Mouse (Mus musculus): ENCODE data around the gene Thop1. TPM values are rescaled to one million over a fixed set of nuclear protein-coding genes. Genes with fewer than 3 reads are reported as not detected.
"Not testable (repeated sequence)": the region's sequence is repeated elsewhere in the genome, so short reads cannot be mapped to it uniquely, and the experiment has no call there.

Thop1 gene
- polyA plus RNA-seq, 1 experiment from 2014 or later = 80.3 TPM

- Histone ChIP-seq H3K27me3 (replicated peaks; ENCODE audit: control insufficient read depth, insufficient read depth, low read length) (peaks cover 36% of the 10 kb centered on the region), H3K27ac (ENCODE audit: low read depth, low read length) (no peak overlapping the region), H3K36me3 (ENCODE audit: control insufficient read depth, insufficient read depth, low read length) (peaks cover 4% of the 10 kb centered on the region), H3K4me1 (replicated peaks; ENCODE audit: control insufficient read depth, insufficient read depth, low read length) (peaks cover 8% of the 10 kb centered on the region), H3K9ac (ENCODE audit: low read depth, low read length) (no peak overlapping the region), H3K9me3 (ENCODE audit: control insufficient read depth, low read length) (no peaks in the 10 kb centered on the region), H3K4me2 (no peak overlapping the region), H3K4me3 (ENCODE audit: low read depth, low read length) (no peak overlapping the region)
- no peak for ATAC-seq (replicated peaks; ENCODE audit: low FRiP score)
- no peak for DNase-seq (ENCODE audit: low spot score)
- WGBS = 64% methylated on average over 4 of the region's 4 CpGs
Observed at GRCm38 (mm10) chr10:81027331-81027730, 42.5 kb upstream of the Thop1 start.

GRCm38 (mm10) chr10:81028219-81028618 is 41.6 kb upstream of the Thop1 start:
- no peak overlapping the region for H3K9ac ChIP-seq (ENCODE audit: low read depth, low read length)
- 0 out of 2 replicates have a peak, but pooled peaks have one; percentile 50 for ATAC-seq (replicated peaks; ENCODE audit: low FRiP score)
- peaks cover 27% of the 10 kb centered on the region for H3K27me3 ChIP-seq (replicated peaks; ENCODE audit: control insufficient read depth, insufficient read depth, low read length)
- peaks cover 8% of the 10 kb centered on the region for H3K4me1 ChIP-seq (replicated peaks; ENCODE audit: control insufficient read depth, insufficient read depth, low read length)
- DNase-seq (ENCODE audit: low spot score) = no peak
- no peaks in the 10 kb centered on the region for H3K9me3 ChIP-seq (ENCODE audit: control insufficient read depth, low read length)
- H3K4me2 ChIP-seq = no peak overlapping the region
- peaks cover 4% of the 10 kb centered on the region for H3K36me3 ChIP-seq (ENCODE audit: control insufficient read depth, insufficient read depth, low read length)
- no peak overlapping the region for H3K4me3 ChIP-seq (ENCODE audit: low read depth, low read length)
- H3K27ac ChIP-seq (ENCODE audit: low read depth, low read length) = no peak overlapping the region

- Histone ChIP-seq H3K4me1 (replicated peaks; ENCODE audit: control insufficient read depth, insufficient read depth, low read length) (peaks cover 8% of the 10 kb centered on the region), H3K4me2 (no peak overlapping the region), H3K9me3 (ENCODE audit: control insufficient read depth, low read length) (no peaks in the 10 kb centered on the region), H3K27ac (ENCODE audit: low read depth, low read length) (no peak overlapping the region), H3K36me3 (ENCODE audit: control insufficient read depth, insufficient read depth, low read length) (peaks cover 4% of the 10 kb centered on the region), H3K4me3 (ENCODE audit: low read depth, low read length) (no peak overlapping the region), H3K9ac (ENCODE audit: low read depth, low read length) (no peak overlapping the region; the same call in 1 of the 2 replicates), H3K27me3 (replicated peaks; ENCODE audit: control insufficient read depth, insufficient read depth, low read length) (peaks cover 19% of the 10 kb centered on the region)
- DNase-seq (ENCODE audit: low spot score) = no peak
- WGBS = 71% methylated on average over 10 of the region's 10 CpGs
- ATAC-seq (replicated peaks; ENCODE audit: low FRiP score) = no peak
Observed at GRCm38 (mm10) chr10:81029031-81029430, 40.8 kb upstream of the Thop1 start.

- DNase-seq (ENCODE audit: low spot score) = no peak
- Histone ChIP-seq H3K4me2 (no peak overlapping the region), H3K27me3 (replicated peaks; ENCODE audit: control insufficient read depth, insufficient read depth, low read length) (no peaks in the 10 kb centered on the region), H3K27ac (ENCODE audit: low read depth, low read length) (no peak overlapping the region), H3K4me3 (ENCODE audit: low read depth, low read length) (no peak overlapping the region), H3K36me3 (ENCODE audit: control insufficient read depth, insufficient read depth, low read length) (peaks cover 4% of the 10 kb centered on the region), H3K9ac (ENCODE audit: low read depth, low read length) (no peak overlapping the region), H3K9me3 (ENCODE audit: control insufficient read depth, low read length) (no peaks in the 10 kb centered on the region), H3K4me1 (replicated peaks; ENCODE audit: control insufficient read depth, insufficient read depth, low read length) (no peaks in the 10 kb centered on the region)
- 77% methylated on average over 10 of the region's 10 CpGs for WGBS
- ATAC-seq (replicated peaks; ENCODE audit: low FRiP score) = no peak
Observed at GRCm38 (mm10) chr10:81033586-81033985, 36.2 kb upstream of the Thop1 start.

- H3K36me3 ChIP-seq (ENCODE audit: control insufficient read depth, insufficient read depth, low read length) = no peaks in the 10 kb centered on the region; the same call in 1 of the 2 replicates
- WGBS = 69% methylated on average over 7 of the region's 7 CpGs
- no peaks in the 10 kb centered on the region for H3K27me3 ChIP-seq (replicated peaks; ENCODE audit: control insufficient read depth, insufficient read depth, low read length)
- H3K4me2 ChIP-seq = no peak overlapping the region
- H3K4me3 ChIP-seq (ENCODE audit: low read depth, low read length) = no peak overlapping the region
- DNase-seq (ENCODE audit: low spot score) (no peak), ATAC-seq (replicated peaks; ENCODE audit: low FRiP score) (no peak)
- H3K9me3 ChIP-seq (ENCODE audit: control insufficient read depth, low read length) = no peaks in the 10 kb centered on the region
- H3K9ac ChIP-seq (ENCODE audit: low read depth, low read length) = no peak overlapping the region
- H3K27ac ChIP-seq (ENCODE audit: low read depth, low read length) = no peak overlapping the region
- no peaks in the 10 kb centered on the region for H3K4me1 ChIP-seq (replicated peaks; ENCODE audit: control insufficient read depth, insufficient read depth, low read length)
Observed at GRCm38 (mm10) chr10:81036251-81036650, 33.6 kb upstream of the Thop1 start.

- H3K4me1 ChIP-seq (replicated peaks; ENCODE audit: control insufficient read depth, insufficient read depth, low read length) = no peaks in the 10 kb centered on the region
- no peaks in the 10 kb centered on the region for H3K9me3 ChIP-seq (ENCODE audit: control insufficient read depth, low read length)
- H3K9ac ChIP-seq (ENCODE audit: low read depth, low read length) = peak within 1 kb of the TSS; percentile 76
- ATAC-seq (replicated peaks; ENCODE audit: low FRiP score) (peak; percentile 98), DNase-seq (ENCODE audit: low spot score) (peak; percentile 97)
- under 1% methylated on average over 35 of the region's 35 CpGs for WGBS
- H3K27ac ChIP-seq (ENCODE audit: low read depth, low read length) = peak within 1 kb of the TSS; percentile 55
- H3K27me3 ChIP-seq (replicated peaks; ENCODE audit: control insufficient read depth, insufficient read depth, low read length) = no peaks in the 10 kb centered on the region
- H3K4me2 ChIP-seq = peak within 1 kb of the TSS; percentile 73
- no peaks in the 10 kb centered on the region for H3K36me3 ChIP-seq (ENCODE audit: control insufficient read depth, insufficient read depth, low read length)
- peak within 1 kb of the TSS; percentile 79 for H3K4me3 ChIP-seq (ENCODE audit: low read depth, low read length)
Observed at GRCm38 (mm10) chr10:81036988-81037580, 32.8 kb upstream of the Thop1 start, which contains the start of gene Slc39a3. Slc39a3 (minus strand) TSS chr10:81037426.

GRCm38 (mm10) chr10:81041458-81042175 is 28.2 kb upstream of the Thop1 start:
- Histone ChIP-seq H3K4me2 (no peak overlapping the region; the same call in 1 of the 2 replicates), H3K4me1 (replicated peaks; ENCODE audit: control insufficient read depth, insufficient read depth, low read length) (no peaks in the 10 kb centered on the region), H3K9me3 (ENCODE audit: control insufficient read depth, low read length) (no peaks in the 10 kb centered on the region), H3K27me3 (replicated peaks; ENCODE audit: control insufficient read depth, insufficient read depth, low read length) (no peaks in the 10 kb centered on the region), H3K27ac (ENCODE audit: low read depth, low read length) (no peak overlapping the region), H3K4me3 (ENCODE audit: low read depth, low read length) (no peak overlapping the region), H3K36me3 (ENCODE audit: control insufficient read depth, insufficient read depth, low read length) (peaks cover 18% of the 10 kb centered on the region), H3K9ac (ENCODE audit: low read depth, low read length) (no peak overlapping the region)
- no peak for ATAC-seq (replicated peaks; ENCODE audit: low FRiP score)
- WGBS = 33% methylated on average over 13 of the region's 13 CpGs
- DNase-seq (ENCODE audit: low spot score) = peak; percentile 63

- 88% methylated on average over 13 of the region's 14 CpGs for WGBS
Observed at GRCm38 (mm10) chr10:81045246-81045645, 24.6 kb upstream of the Thop1 start.

More at GRCm38 (mm10) chr10:81045246-81045645, 24.6 kb upstream of the Thop1 start:
- not testable (repeated sequence) for H3K4me3 ChIP-seq (ENCODE audit: low read depth, low read length); H3K9me3 ChIP-seq (ENCODE audit: control insufficient read depth, low read length); H3K9ac ChIP-seq (ENCODE audit: low read depth, low read length); DNase-seq (ENCODE audit: low spot score); H3K27me3 ChIP-seq (replicated peaks; ENCODE audit: control insufficient read depth, insufficient read depth, low read length); H3K27ac ChIP-seq (ENCODE audit: low read depth, low read length); H3K4me2 ChIP-seq; H3K4me1 ChIP-seq (replicated peaks; ENCODE audit: control insufficient read depth, insufficient read depth, low read length); ATAC-seq (replicated peaks; ENCODE audit: low FRiP score)
- peaks cover 48% of the 10 kb centered on the region for H3K36me3 ChIP-seq (ENCODE audit: control insufficient read depth, insufficient read depth, low read length)
